Mouse (Mus musculus): ENCODE measurements around the gene Crtac1.

Crtac1 gene

GRCm38 (mm10) chr19:42331446-42331845, 100.1 kb downstream of the Crtac1 start:
- no peak for DNase-seq (ENCODE audit: low spot score in 2 of 2)

- DNase-seq (ENCODE audit: low spot score in 2 of 2): no peak
These were observed 103.4 kb downstream of the Crtac1 start for GRCm38 (mm10) chr19:42328160-42328559.

- no peak for DNase-seq (ENCODE audit: low spot score in 2 of 2)
These were observed 105.7 kb downstream of the Crtac1 start for GRCm38 (mm10) chr19:42325894-42326293.

GRCm38 (mm10) chr19:42322357-42323090, 109.1 kb downstream of the Crtac1 start:
- no peak for DNase-seq (ENCODE audit: low spot score in 2 of 2)

- no peak for DNase-seq (ENCODE audit: low spot score in 2 of 2)
These were observed 109.6 kb downstream of the Crtac1 start for GRCm38 (mm10) chr19:42321936-42322335.

- peak; percentile 58 to 69 for DNase-seq (ENCODE audit: low spot score in 2 of 2)
These were observed 113.7 kb downstream of the Crtac1 start for GRCm38 (mm10) chr19:42317648-42318425.

- DNase-seq (ENCODE audit: low spot score in 2 of 2): peak; percentile 35 to 58
These were observed 114.6 kb downstream of the Crtac1 start for GRCm38 (mm10) chr19:42316998-42317397.

GRCm38 (mm10) chr19:42316525-42316924, 115.1 kb downstream of the Crtac1 start:
- peak in 1 of 2 experiments; percentile 42 for DNase-seq (ENCODE audit: low spot score in 2 of 2)

GRCm38 (mm10) chr19:42315914-42316313, 115.7 kb downstream of the Crtac1 start:
- peak; percentile 48 to 93 for DNase-seq (ENCODE audit: low spot score in 2 of 2)

- no peak for DNase-seq (ENCODE audit: low spot score in 2 of 2)
These were observed 116.4 kb downstream of the Crtac1 start for GRCm38 (mm10) chr19:42315070-42315679.

GRCm38 (mm10) chr19:42312191-42312590, 119.4 kb downstream of the Crtac1 start:
- no peak for DNase-seq (ENCODE audit: low spot score in 2 of 2)

GRCm38 (mm10) chr19:42311332-42311731, 120.3 kb downstream of the Crtac1 start:
- DNase-seq (ENCODE audit: low spot score in 2 of 2): no peak

- no peak for DNase-seq (ENCODE audit: low spot score in 2 of 2)
These were observed 122.7 kb downstream of the Crtac1 start for GRCm38 (mm10) chr19:42308931-42309330.

- no peak for DNase-seq (ENCODE audit: low spot score in 2 of 2)
These were observed 124.6 kb downstream of the Crtac1 start for GRCm38 (mm10) chr19:42307019-42307418.

GRCm38 (mm10) chr19:42306202-42306601, 125.4 kb downstream of the Crtac1 start:
- no peak for DNase-seq (ENCODE audit: low spot score in 2 of 2)

GRCm38 (mm10) chr19:42305746-42306145, 125.8 kb downstream of the Crtac1 start:
- DNase-seq (ENCODE audit: low spot score in 2 of 2): no peak

- no peak for DNase-seq (ENCODE audit: low spot score in 2 of 2)
These were observed 127.1 kb downstream of the Crtac1 start for GRCm38 (mm10) chr19:42304506-42304905.

GRCm38 (mm10) chr19:42303210-42303813, 128.3 kb downstream of the Crtac1 start:
- DNase-seq (ENCODE audit: low spot score in 2 of 2): no peak

- DNase-seq (ENCODE audit: low spot score in 2 of 2): no peak
These were observed 138.4 kb downstream of the Crtac1 start for GRCm38 (mm10) chr19:42293216-42293615.

- DNase-seq (ENCODE audit: low spot score in 2 of 2): no peak
These were observed 139.5 kb downstream of the Crtac1 start for GRCm38 (mm10) chr19:42292106-42292505.

GRCm38 (mm10) chr19:42290954-42291661, 140.5 kb downstream of the Crtac1 start:
- peak in 1 of 2 experiments; percentile 44 for DNase-seq (ENCODE audit: low spot score in 2 of 2)
